Mouse (Mus musculus) heart, embryonic 16.5 days (tissue): Measurements from ENCODE around the gene Vmn1r213. TPM values are rescaled to one million over a fixed set of nuclear protein-coding genes. Genes with fewer than 3 reads are reported as not detected.

Experiments used
- polyA plus RNA-seq: library from polyadenylated mRNA; unstranded; fragments of >200 nt; fragmentation: Nextera tagmentation; extraction: Ambion mirVana; gene quantifications from 2 replicates; pipeline ENCODE4 v1.2.1, GENCODE M21; 2015

The Vmn1r213 gene
- polyA plus RNA-seq, 1 experiment from 2014 or later, result not detected

Other genes with a start within 250 kb of the Vmn1r213 start
- not detected in 2 replicates for gene Vmn1r208, start 230.3 kb upstream of the Vmn1r213 start, polyA plus RNA-seq
- not detected in 2 replicates for gene Vmn1r209, start 198.0 kb upstream of the Vmn1r213 start, polyA plus RNA-seq
- gene Vmn1r210, start 176.3 kb upstream of the Vmn1r213 start, polyA plus RNA-seq, result not detected in 2 replicates
- not detected in 2 replicates for gene Vmn1r211, start 150.1 kb upstream of the Vmn1r213 start, polyA plus RNA-seq
- gene Vmn1r212, start 123.5 kb upstream of the Vmn1r213 start, polyA plus RNA-seq, result not detected in 2 replicates
- gene Vmn1r214, start 22.8 kb downstream of the Vmn1r213 start, polyA plus RNA-seq, result not detected in 2 replicates
- gene Vmn1r215, start 60.4 kb downstream of the Vmn1r213 start, polyA plus RNA-seq, result not detected in 2 replicates
- not detected in 2 replicates for gene Vmn1r217, start 110.6 kb downstream of the Vmn1r213 start, polyA plus RNA-seq
- not detected in 2 replicates for gene Vmn1r218, start 125.5 kb downstream of the Vmn1r213 start, polyA plus RNA-seq
- gene Vmn1r219, start 151.7 kb downstream of the Vmn1r213 start, polyA plus RNA-seq, result 0.01 TPM in 1 of 2 replicates, not detected in the other
- not detected in 2 replicates for gene Vmn1r220, start 180.3 kb downstream of the Vmn1r213 start, polyA plus RNA-seq
- not detected in 2 replicates for gene Vmn1r221, start 206.5 kb downstream of the Vmn1r213 start, polyA plus RNA-seq
- gene Vmn1r222, start 228.3 kb downstream of the Vmn1r213 start, polyA plus RNA-seq, result not detected in 2 replicates
- gene Vmn1r223, start 239.5 kb downstream of the Vmn1r213 start, polyA plus RNA-seq, result not detected in 2 replicates